Mouse (Mus musculus): ENCODE data around the gene Serhl.
A peak's percentile ranks its signal among the peaks of the same experiment; 100 is the strongest.
"Not testable (repeated sequence)": the region's sequence is repeated elsewhere in the genome, so short reads cannot be mapped to it uniquely, and the experiment has no call there.

The Serhl gene

DNA sequence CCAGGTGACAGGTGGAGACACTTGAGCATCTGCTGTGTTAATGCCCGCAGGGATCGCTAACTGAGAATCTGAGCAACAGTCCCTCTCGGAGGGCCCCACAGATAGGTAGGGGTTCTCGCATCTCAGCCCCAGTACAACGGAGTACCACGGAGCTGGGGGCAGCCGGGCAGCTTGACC, at the start of gene Serhl:
Gene Serhl, plus strand, starts transcription at position 78 of the 177 bp plus-strand sequence.
- no peak for DNase-seq (ENCODE audit: low spot score in 2 of 2)

DNA sequence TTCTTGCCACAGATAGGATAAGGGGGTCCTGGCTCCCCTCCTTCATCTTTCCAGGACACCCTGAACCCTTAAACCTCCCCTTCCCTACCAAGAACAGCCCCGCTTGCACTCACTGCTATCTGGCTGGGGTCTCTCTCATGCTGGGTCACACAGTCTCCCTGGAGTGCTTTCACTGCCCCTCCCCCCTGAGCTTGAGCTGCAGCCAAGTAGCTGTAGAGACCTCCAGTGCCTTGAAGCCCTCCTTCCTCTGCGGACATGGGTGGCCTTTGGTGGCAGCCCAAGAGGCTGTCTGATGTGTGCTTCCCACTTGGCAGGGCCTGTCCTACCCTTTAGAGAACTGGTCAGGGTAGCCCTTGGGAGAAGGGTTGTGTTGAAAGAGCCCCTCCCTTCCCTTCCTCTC, 49.1 kb upstream of the Serhl start:
- no peak for DNase-seq (ENCODE audit: low spot score in 2 of 2)

DNA sequence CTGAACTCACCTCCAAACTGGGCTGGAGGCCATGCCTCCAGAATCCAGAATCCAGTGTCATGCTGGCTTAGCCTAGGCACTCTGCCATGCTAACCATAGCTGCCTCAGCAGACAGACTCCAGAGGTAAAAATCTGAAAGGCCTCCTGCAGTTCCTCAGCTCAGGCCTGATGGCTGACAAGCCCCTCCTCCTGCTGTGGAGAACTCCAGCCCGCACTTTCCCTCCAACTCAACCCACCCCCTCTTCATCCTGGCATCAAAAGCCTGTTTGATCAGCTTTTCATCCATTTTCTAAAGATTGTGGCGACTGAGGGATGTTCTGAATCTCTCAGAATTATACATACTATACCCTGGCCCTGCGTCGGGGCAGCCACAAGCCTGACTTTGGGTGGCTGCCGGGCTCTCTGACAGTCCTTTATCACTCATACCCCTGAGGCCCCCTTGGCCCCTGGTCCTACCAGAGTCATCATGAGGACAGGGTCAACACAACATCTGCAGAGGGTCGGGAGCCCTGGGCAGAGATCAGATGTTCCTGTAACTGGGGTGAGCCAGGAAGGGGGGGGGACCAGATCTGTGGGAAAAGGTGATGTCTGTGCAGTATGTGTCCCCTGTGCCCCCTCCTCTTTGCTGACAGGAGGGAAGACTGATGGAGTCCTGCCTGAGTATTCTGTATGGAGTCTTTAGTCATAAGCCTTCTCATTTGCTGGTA, 46.5 kb upstream of the Serhl start:
- no peak for DNase-seq (ENCODE audit: low spot score in 2 of 2)

DNA sequence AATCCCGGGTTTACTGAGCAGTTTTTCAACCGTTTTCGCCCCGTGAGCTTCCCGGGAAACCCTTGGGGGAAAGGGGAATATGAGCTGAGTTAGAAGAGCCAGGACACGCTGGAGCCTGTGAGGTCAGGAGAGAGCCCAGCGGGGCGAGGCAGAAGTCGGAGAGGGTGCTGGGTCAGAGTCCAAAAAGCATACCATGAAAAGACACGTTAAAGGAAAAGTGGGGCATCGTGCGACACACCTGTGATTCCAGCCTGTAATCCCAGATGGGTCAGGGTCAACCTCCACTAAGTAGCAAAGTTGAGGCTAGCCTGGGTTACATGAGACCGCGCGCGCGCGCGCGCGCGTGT, 46.0 kb upstream of the Serhl start:
- no peak for DNase-seq (ENCODE audit: low spot score in 2 of 2)

DNA sequence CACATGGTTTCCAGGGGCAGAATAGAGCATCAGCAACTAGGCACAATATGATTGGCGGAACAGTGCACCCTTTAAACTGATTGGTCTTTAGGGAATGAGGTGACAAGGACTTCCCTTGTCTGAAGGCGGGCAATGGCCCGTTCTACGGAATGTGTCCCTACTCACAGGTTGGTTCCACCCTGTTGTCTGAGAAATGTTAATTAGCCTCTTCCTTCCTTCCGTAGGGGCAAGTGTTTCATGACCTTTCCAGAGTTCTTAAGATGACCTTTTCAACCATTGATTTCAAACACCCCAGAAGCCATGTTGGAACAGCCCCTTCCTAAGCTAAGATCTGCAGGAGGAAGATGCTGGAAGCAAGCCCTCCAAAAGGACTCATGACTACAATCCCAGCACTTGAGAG, 43.7 kb upstream of the Serhl start:
- not testable (repeated sequence) for DNase-seq (ENCODE audit: low spot score in 2 of 2)

DNA sequence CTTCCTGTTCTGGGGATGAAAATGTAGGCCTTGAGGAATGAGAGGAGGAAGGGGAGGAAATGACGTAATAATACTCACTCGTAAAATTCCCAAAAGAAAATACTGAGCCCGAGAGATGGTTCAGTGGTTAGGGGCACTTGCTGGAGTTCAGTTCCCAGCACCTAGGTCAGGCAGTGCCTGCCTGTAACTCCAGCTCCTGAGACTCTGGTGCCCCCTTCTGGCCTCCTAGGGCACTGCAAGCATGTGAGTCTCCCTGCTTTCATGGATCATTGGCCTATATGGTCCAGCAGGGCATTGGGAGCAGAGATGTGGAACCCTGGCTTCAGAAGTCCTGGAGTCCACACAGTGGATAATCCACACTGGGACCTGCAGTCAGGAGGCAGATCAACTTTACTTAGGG, 43.0 kb upstream of the Serhl start:
- no peak for DNase-seq (ENCODE audit: low spot score in 2 of 2)

DNA sequence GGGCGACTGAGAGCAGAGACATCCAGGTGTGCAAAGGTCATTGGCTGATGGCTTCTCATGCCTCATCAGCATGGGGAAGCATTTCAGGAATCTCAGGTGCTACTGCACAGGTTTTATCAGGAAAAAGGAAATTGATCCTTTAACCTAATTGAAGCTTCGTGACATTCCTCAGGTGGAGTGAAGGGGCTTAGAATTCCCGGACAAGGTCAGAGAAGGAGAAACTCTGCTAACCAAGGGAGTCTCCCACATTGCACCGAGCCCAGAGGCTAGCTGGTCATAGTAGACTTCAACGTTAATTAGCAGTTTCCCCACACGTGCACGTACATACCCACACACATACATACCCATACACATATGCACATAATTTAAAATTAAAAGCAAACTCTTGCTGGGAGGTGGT, 42.6 kb upstream of the Serhl start:
- DNase-seq (ENCODE audit: low spot score in 2 of 2), result no peak

DNA sequence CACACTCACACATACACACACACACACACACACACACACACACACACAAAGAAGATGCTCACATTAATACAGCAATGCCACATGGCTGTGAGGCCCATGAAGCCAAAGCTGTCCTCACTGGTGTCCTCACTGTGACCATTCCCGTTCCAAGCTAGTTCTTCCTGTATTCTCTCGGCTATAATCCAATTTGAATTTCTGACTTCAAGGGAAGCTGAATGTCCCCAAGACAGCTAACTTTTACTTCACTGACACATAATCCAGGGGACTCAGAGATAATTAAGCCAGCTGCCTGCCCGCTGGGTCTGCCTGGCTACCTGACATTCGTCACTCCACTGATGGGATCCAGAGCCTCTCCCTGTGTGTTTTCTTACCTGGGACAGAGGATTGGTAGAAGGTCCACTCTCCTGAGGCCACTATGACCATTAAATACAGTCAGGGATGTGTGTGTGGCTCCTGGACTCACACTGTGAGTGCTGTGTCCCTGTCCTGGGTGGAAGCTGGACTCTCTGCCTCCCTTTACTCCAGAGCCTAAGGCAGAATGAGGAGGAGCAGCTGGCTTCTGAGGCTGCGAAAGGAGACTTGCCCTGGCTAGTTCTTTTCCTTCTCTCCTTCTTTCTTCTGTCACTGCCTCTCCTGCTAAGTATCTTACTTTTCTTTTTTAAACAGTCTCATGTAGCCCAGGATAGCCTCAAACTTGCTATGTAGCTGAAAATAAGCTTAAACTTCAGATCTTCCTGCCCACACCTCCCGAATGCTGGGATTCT, 36.8 kb upstream of the Serhl start:
- DNase-seq (ENCODE audit: low spot score in 2 of 2), result no peak

DNA sequence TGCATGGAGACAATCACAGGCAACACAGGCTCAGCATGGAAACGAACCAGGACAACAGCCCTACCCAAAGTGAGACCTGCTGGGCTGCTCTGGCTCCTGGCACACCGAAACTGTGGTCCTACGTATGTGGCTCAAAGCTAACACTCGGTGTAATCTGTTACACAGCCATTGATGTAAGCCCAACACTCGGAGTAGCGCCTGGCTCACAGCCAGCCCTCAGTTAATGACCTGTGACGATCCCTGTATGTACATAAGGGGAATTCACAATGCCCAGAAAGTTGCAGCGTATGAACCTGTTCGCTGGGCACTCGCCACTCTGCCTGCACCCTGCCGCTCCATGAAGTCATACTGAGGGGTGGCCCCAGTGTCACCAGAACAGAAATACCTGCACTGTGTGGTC, 36.0 kb upstream of the Serhl start:
- DNase-seq (ENCODE audit: low spot score in 2 of 2), result no peak

DNA sequence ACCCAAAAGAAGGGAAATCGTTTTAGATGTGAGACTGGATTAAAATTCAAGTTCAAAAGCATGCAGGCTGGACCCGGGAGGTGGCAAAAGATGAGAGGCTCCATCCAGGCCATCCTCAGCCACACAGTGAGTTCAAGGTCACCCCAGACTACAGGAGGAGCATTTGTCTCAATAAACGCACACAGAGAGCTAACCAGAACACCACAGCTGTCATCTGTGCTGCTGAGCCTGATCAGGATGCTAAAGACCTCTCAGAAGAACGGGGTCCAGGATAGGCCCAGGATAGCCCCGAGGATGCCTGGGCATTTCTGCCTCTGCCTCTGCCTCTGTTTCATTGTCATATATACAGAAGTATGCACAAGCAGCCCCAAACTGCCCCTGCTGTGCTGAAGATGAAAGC, 33.7 kb upstream of the Serhl start:
- DNase-seq (ENCODE audit: low spot score in 2 of 2), result no peak

DNA sequence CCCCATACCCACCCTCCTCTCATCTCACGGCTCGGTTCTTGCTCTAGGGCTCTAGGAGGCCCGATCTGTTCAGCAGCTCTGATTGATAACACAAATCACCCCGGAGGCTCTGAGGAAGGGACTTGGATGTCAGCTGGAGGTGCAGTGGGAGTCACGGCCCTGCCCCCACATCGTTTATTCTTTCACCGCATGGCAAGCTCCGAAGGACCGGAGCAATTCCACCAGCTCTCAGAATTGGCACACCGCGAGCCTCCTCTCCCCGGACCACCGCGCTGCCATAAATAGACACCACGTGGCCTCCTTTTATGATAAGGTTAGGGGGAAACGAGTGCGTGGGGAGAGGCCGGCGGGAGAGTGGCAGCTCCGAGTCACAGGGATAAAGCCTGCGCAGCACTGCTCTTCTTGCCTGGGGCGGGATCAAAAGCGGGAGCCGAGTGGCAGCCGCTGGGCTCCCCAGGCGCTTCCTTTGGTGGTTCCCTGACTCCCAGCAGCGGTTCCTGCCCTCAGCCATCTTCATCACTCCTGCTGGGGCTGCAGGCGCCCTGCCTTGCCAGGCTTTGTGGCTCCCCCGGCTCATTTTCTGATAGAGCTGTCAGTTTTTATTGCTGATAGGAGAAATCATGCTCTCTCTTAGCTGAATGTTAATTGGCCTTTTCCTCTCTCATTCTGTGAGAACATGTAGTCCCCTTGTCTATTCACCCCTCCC, 32.8 kb upstream of the Serhl start:
- no peak for DNase-seq (ENCODE audit: low spot score in 2 of 2)

DNA sequence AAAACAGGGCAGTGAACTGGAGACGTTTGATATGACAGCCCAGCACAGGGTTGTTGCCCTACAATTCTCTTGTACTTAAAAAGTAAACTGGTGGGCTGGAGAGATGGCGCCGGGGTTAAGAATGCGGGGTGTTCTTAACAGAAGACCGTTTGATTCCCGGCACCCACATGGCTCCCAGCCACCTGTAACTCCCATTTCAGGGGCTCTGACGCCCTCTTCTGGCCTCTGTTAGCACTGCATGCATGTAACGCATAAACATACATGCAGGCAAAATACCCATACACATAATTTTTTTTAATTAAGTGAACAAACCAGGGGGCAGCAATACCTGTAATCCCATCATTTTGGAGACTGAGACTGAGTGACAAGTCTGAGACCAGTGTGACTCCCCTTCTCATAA, 31.8 kb upstream of the Serhl start:
- no peak for DNase-seq (ENCODE audit: low spot score in 2 of 2)

DNA sequence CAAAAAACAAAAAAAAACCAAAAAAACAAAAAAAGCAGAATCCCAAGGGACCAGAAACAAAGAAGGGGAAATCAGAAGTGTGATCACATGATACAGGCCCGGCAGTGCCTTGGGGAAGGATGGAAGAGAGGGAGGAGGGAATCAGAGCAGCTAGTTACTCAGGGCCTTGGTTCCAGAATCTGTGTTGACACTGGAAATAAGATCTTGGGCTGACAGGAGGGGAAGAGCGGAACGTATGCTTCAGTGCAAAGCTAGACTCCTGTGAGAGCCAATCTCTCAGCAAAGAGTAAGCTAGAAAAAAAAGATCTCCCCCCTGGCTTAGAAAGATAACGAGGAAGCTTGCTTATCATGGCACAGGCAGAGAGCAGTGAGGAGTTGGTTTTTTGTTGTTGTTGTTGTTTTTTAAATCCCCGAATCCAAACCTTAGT, 30.1 kb upstream of the Serhl start:
- DNase-seq (ENCODE audit: low spot score in 2 of 2), result no peak

DNA sequence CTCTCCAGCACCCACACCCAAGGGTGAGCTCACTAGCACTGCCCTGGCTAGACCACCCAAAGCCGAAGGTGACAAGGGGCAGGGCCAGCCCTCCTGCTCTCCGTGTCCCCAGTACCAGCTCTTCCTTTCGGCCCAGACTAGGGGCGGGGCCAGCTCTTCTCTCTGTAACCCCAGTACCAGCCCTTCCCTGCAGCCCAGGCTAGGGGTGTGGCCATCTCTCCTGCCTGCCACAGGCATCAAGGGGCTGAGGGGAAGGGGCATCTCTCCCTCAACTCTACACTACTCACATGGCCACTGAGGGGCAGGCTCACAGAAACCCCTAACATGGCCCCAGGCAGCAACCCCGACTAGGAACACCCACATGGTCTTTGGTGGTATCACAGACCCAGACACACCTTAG, 27.6 kb upstream of the Serhl start:
- DNase-seq (ENCODE audit: low spot score in 2 of 2), result no peak

DNA sequence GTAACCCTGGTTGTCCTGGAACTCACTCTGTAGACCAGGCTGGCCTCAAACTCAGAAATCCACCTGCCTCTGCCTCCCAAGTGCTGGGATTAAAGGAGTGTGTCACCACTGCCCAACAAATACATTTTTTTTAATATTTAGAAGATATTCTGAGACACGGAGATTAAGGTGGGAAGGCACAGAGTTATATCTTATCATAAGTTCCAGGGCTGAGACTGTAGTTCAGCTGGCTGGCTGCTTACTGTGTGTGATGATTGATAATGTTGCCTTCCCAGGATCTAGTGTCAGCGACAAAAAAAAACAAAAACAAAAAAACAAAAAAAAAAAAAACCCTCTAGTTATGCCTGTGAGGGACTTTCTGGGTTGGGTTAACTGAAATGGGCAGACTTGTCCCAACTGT, 26.7 kb upstream of the Serhl start:
- DNase-seq (ENCODE audit: low spot score in 2 of 2), result not testable (repeated sequence)

DNA sequence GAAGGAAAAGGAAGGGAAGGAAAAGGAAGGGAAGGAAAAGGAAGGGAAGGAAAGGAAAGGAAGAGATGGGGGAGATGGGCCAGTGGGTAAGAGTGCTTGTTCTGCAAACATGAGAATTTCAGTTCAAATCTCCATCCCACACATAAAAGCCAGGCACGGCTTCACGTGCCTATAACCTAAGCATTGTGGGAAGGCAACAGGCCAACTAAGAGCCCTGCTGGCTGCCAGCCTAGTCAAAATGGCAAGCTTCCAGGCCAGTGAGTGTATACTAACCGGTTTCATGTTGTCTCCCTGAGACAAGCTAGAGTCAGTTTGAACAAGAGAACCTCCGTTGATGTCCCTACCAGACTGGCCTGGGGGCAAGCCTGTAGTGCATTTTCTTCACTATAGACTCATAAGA, 23.8 kb upstream of the Serhl start:
- peak in 1 of 2 experiments; percentile 45 for DNase-seq (ENCODE audit: low spot score in 2 of 2)

DNA sequence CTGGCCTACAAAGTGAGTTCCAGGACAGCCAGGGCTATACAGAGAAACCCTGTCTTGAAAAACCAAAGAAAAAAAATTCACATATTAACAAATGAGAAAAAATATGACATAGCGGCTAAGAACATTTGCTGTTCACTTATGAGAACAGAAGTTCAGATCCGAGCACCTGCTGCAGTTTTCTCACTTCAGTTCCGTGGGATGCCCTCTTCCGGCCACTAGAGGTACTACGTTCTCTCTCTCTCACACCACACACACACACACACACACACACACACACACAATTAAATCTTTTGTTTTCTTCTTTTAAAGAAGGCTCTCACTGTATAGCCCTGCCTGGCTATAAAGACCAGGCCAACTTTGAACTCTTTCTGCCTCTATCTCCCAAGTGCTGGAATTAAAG, 21.0 kb upstream of the Serhl start:
- DNase-seq (ENCODE audit: low spot score in 2 of 2), result no peak

DNA sequence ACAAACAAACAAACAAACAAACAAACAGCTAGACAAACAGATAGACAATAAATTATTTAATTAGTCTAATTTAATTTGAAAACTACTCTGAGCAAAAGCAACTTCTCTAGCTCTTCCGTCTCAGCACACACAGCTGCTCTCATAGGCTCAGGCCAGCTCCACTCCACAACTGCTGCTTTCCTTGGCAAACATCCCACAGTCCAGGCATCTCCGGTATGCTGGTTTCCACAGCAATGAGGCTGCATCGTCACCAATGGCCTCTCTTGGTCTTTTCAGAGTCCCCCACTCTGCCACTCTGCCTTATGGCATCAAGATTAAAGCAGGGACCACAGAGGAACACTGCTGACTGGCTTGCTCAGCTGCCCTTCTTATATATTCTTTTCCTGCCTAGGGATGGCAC, 18.4 kb upstream of the Serhl start:
- no peak for DNase-seq (ENCODE audit: low spot score in 2 of 2)

DNA sequence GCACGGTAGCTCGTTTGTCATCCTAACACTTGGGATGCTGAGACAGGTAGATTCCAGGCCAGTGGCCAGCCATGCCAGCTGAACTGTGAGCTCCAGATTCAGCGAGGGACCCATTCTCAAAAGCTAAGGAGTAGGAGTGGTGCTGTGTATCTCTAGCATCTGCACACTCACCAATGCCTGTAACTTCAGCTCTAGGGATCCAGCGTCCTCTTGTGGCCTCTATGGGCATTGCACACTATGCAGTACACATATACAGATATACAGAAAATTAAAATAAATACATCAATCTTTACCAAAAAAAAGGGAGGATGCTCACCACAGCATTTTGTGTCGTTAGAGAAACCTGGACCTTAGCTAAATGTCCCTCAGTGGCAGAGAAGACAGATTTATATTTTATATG, 17.6 kb upstream of the Serhl start:
- no peak for DNase-seq (ENCODE audit: low spot score in 2 of 2)

DNA sequence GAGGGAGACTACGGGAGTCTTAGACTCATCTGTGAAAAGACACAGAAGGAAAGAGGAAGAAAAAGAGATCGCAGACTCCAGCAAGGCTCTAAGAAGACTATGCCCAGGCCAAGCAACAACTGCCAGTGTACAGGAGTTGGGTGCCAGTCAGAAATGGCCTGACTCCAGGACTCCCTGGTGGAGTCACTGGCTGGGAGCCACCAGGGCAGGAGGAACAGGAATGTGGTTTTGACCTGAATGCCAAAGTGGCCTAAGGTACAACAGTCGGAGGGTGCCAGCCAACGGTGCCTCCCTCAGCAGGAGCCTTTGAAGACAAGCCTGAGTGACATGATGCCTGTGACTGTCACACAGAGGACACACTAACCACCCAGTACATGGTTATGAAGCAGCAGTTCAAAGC, 15.1 kb upstream of the Serhl start:
- no peak for DNase-seq (ENCODE audit: low spot score in 2 of 2)

DNA sequence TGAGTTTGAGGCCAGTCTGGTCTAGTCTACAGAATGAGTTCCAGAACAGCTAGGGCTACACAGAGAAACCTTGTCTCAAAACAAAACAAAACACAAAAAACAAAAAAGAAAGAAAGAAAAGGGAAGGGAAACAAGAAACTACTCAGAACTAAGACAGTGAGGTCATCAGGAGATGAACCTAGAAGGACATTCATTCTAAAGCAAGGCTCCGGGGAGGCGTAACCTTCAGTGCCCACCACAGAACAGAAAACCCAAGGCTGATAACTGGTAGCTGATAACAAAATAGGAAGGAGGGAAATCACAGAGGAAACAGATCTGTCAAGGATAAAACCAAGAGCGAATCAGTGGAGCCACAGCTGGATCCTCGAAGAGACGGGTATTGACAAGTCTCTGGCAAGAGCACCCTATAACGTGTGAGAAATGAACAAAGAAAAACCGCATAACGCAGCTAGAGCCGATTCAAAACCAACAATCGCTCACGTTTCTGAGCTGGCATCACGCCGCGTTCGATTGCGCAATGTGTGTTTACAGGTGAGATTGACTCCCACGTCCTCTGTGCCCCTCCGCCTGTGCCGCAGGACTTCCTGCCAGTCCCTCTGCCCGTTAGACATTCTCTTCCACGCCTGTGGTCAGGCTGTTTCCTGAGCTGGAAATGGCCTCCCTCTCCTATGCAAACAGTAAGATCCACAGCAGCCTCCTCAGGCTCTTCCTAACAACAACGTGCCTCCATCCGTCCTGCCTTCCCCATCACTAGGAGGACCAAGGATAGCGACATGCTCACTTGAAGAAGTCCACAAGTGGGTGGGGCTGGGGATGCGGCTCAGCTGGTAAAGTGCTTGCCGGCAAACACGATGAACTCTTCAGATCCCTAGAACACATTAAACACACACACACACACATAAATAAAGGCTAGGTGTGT, 13.4 kb upstream of the Serhl start:
- DNase-seq (ENCODE audit: low spot score in 2 of 2), result no peak

DNA sequence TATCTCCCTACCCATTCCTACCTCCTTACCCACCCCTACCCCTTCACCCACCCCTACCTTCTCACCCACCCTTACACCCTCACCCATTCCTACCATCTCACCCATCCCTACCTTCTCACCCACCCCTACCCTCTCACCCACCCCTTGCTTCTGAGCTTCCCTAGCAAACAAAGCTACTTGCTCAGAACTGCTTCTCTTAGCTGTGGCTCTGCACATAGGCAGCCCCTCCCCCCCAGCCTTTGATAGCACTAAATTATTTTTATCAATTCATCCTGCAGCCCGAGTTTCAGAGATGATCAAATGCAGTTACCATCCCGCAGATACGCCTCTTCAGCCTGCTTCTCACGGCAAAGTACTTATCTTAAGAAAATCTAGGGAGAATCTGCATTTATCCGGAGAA, 5.8 kb upstream of the Serhl start:
- DNase-seq (ENCODE audit: low spot score in 2 of 2), result no peak

All from urinary bladder, postnatal 4 days (tissue).